Comparison of ENCODE assay signal across 35 mouse cellular contexts in genomic region chr16:71640361-71640760, GRCm38 (mm10).
"Had no signal": no experiment of that assay in that cellular context is flagged by ENCODE, and none has a peak within 500 bp of the region (broad histone marks: within the 10 kb centered on the region; RNA-seq: fewer than 3 reads in every experiment).

No protein-coding gene starts in this region.

- H3K36me3 ChIP-seq: heart, embryonic 10.5 days; heart, embryonic 12.5 days; heart, embryonic 13.5 days; heart, embryonic 15.5 days; hindbrain, embryonic 10.5 days; hindbrain, embryonic 12.5 days; hindbrain, embryonic 13.5 days; hindbrain, embryonic 15.5 days; intestine, embryonic 15.5 days; kidney, embryonic 15.5 days had no signal

- H3K27me3 ChIP-seq: heart, embryonic 12.5 days; heart, embryonic 13.5 days; heart, embryonic 15.5 days; hindbrain, embryonic 12.5 days; hindbrain, embryonic 13.5 days; hindbrain, embryonic 15.5 days; intestine, embryonic 15.5 days; kidney, embryonic 15.5 days had no signal

- ATAC-seq: hindbrain, embryonic 16.5 days; hindbrain, postnatal 0 days; inflammation-experienced regulatory T-cells, adult 6 months; intestine, embryonic 15.5 days; intestine, embryonic 16.5 days; intestine, postnatal 0 days had no signal

- H3K4me3 ChIP-seq: heart, embryonic 10.5 days; heart, embryonic 12.5 days; heart, embryonic 13.5 days; heart, embryonic 15.5 days; hindbrain, embryonic 10.5 days; hindbrain, embryonic 12.5 days; hindbrain, embryonic 13.5 days; hindbrain, embryonic 15.5 days; intestine, embryonic 15.5 days; kidney, embryonic 15.5 days; layer of hippocampus, adult 2 months; left cerebral cortex, adult 2 months had no signal

- DNase-seq: heart, postnatal 10 days; heart, postnatal 14 days; heart, postnatal 36 days; heart, postnatal 4 days; kidney, adult 11 months; kidney, adult 18-20 months; kidney, adult 2 months; kidney, adult 8-10 months; kidney, adult 9 months; kidney, postnatal 10 days; kidney, postnatal 14 days; kidney, postnatal 25 days; kidney, postnatal 36 days; kidney, postnatal 4 days; layer of hippocampus, adult 9-11 months; layer of hippocampus, postnatal 36 days had no signal

- H3K4me2 ChIP-seq: heart, embryonic 11.5 days; heart, embryonic 12.5 days; heart, embryonic 13.5 days; heart, embryonic 15.5 days; hindbrain, embryonic 12.5 days; hindbrain, embryonic 13.5 days; hindbrain, embryonic 14.5 days; hindbrain, embryonic 15.5 days; intestine, embryonic 15.5 days; kidney, embryonic 15.5 days had no signal
